Mouse (Mus musculus): Measurements from ENCODE around the gene Olfr686. TPM values are rescaled to one million over a fixed set of nuclear protein-coding genes. Genes with fewer than 3 reads are reported as not detected.

Gene Olfr686
- polyA plus RNA-seq (2015; fragmentation: Nextera tagmentation; extraction: Ambion mirVana), result not detected in 2 replicates

GRCm38 (mm10) chr7:105207385-105207784, at the start of gene Olfr686:
Gene Olfr686, minus strand, starts transcription at chr7:105207485.

GRCm38 (mm10) chr7:105185912-105186311, 21.4 kb downstream of the Olfr686 start, which contains the start of gene Olfr685:
Gene Olfr685, minus strand, starts transcription at chr7:105186012.

DNA sequence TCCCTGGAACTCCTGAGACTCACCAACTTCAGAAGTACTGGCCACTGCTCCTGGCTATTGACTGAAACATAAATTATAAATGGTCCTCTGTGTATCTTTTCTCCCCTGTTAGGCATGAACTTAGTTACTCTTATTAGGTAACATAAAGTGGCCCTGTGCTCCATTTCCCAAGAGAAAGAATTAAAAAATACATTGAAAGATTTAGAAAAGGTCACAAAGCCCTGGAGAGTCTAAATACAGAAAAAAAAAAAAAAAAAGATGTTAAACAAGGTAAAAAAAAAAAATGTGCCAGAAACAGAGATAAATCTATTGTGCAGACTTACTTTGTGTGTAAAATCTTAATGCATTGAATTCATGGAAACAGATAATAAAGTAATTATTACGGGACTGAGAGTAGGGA, 43.7 kb downstream of the Olfr686 start, which contains the start of gene Olfr684:
Gene Olfr684, minus strand, starts transcription at position 101 of the 400 bp plus-strand sequence.

Other genes with a start within 250 kb of the Olfr686 start
- gene Olfr670, start 244.9 kb downstream of the Olfr686 start, polyA plus RNA-seq (2015; fragmentation: Nextera tagmentation; extraction: Ambion mirVana), result not detected in 2 replicates
- gene Olfr671, start 228.4 kb downstream of the Olfr686 start, polyA plus RNA-seq (2015; fragmentation: Nextera tagmentation; extraction: Ambion mirVana), result not detected in 2 replicates
- gene Olfr672, start 205.5 kb downstream of the Olfr686 start, polyA plus RNA-seq (2015; fragmentation: Nextera tagmentation; extraction: Ambion mirVana), result not detected in 2 replicates
- gene Olfr675, start 179.0 kb downstream of the Olfr686 start, polyA plus RNA-seq (2015; fragmentation: Nextera tagmentation; extraction: Ambion mirVana), result not detected in 2 replicates
- not detected in 2 replicates for gene Olfr676, start 174.8 kb downstream of the Olfr686 start, polyA plus RNA-seq (2015; fragmentation: Nextera tagmentation; extraction: Ambion mirVana)
- not detected in 2 replicates for gene Olfr677, start 156.1 kb downstream of the Olfr686 start, polyA plus RNA-seq (2015; fragmentation: Nextera tagmentation; extraction: Ambion mirVana)
- not detected in 2 replicates for gene Olfr678, start 143.0 kb downstream of the Olfr686 start, polyA plus RNA-seq (2015; fragmentation: Nextera tagmentation; extraction: Ambion mirVana)
- not detected in 2 replicates for gene Olfr679, start 126.3 kb downstream of the Olfr686 start, polyA plus RNA-seq (2015; fragmentation: Nextera tagmentation; extraction: Ambion mirVana)
- gene Olfr680-ps1, start 114.7 kb downstream of the Olfr686 start, polyA plus RNA-seq (2015; fragmentation: Nextera tagmentation; extraction: Ambion mirVana), result not detected in 2 replicates
- gene Olfr681, start 90.6 kb downstream of the Olfr686 start, polyA plus RNA-seq (2015; fragmentation: Nextera tagmentation; extraction: Ambion mirVana), result not detected in 2 replicates
- not detected in 2 replicates for gene Olfr683, start 60.5 kb downstream of the Olfr686 start, polyA plus RNA-seq (2015; fragmentation: Nextera tagmentation; extraction: Ambion mirVana)
- not detected in 2 replicates for gene Olfr684, start 43.8 kb downstream of the Olfr686 start, polyA plus RNA-seq (2015; fragmentation: Nextera tagmentation; extraction: Ambion mirVana)
- not detected in 2 replicates for gene Olfr685, start 21.5 kb downstream of the Olfr686 start, polyA plus RNA-seq (2015; fragmentation: Nextera tagmentation; extraction: Ambion mirVana)
- not detected in 2 replicates for gene Olfr688, start 80.6 kb upstream of the Olfr686 start, polyA plus RNA-seq (2015; fragmentation: Nextera tagmentation; extraction: Ambion mirVana)
- not detected in 2 replicates for gene Olfr689, start 103.7 kb upstream of the Olfr686 start, polyA plus RNA-seq (2015; fragmentation: Nextera tagmentation; extraction: Ambion mirVana)
- not detected in 2 replicates for gene Olfr690, start 126.6 kb upstream of the Olfr686 start, polyA plus RNA-seq (2015; fragmentation: Nextera tagmentation; extraction: Ambion mirVana)
- gene Olfr691, start 134.8 kb upstream of the Olfr686 start, polyA plus RNA-seq (2015; fragmentation: Nextera tagmentation; extraction: Ambion mirVana), result not detected in 2 replicates
- not detected in 2 replicates for gene Olfr692, start 160.7 kb upstream of the Olfr686 start, polyA plus RNA-seq (2015; fragmentation: Nextera tagmentation; extraction: Ambion mirVana)
- not detected in 2 replicates for gene Gm5901, start 167.6 kb upstream of the Olfr686 start, polyA plus RNA-seq (2015; fragmentation: Nextera tagmentation; extraction: Ambion mirVana)
- 24.4 and 25.0 TPM in 2 replicates for gene Fam160a2, start 192.6 kb upstream of the Olfr686 start, polyA plus RNA-seq (2015; fragmentation: Nextera tagmentation; extraction: Ambion mirVana)
- gene Cnga4, start 197.1 kb upstream of the Olfr686 start, polyA plus RNA-seq (2015; fragmentation: Nextera tagmentation; extraction: Ambion mirVana), result 0.07 TPM in 1 of 2 replicates, not detected in the other
- not detected in 2 replicates for gene Cckbr, start 218.2 kb upstream of the Olfr686 start, polyA plus RNA-seq (2015; fragmentation: Nextera tagmentation; extraction: Ambion mirVana)